Mouse (Mus musculus) brown adipose tissue, adult 24 weeks (tissue): Measurements from ENCODE around the gene Dock1. TPM values are rescaled to one million over a fixed set of nuclear protein-coding genes. Genes with fewer than 3 reads are reported as not detected.

Experiments used
- H3K27ac ChIP-seq: fragments of 200-500 bp; replicated peaks from 2 replicates; pipeline ENCODE4 v1.5.1; 2012; ENCODE audit warnings: low read depth, mild to moderate bottlenecking, low read length
- H3K4me1 ChIP-seq: fragments of 200-500 bp; 2 replicates; pipeline ENCODE4 v1.6.1; 2012; ENCODE audit warnings: low read length, mixed read lengths; ENCODE audit not compliant: control insufficient read depth, insufficient read depth, insufficient read length
- H3K4me3 ChIP-seq: fragments of 200-500 bp; 2 replicates; pipeline ENCODE4 v1.5.1; 2012; ENCODE audit warnings: low read depth, mild to moderate bottlenecking, low read length, moderate library complexity; ENCODE audit not compliant: insufficient read depth
- polyA plus RNA-seq: library from polyadenylated mRNA; stranded (reverse); fragments of >200 nt; gene quantifications from 2 replicates; pipeline ENCODE4 v1.2.4, GENCODE M21; 2012; ENCODE audit not compliant: missing spikeins, insufficient read depth, insufficient read length

Dock1 gene
- polyA plus RNA-seq, 1 experiment: 18.6 TPM

GRCm38 (mm10) chr7:135195631-135196030 lies 525.2 kb downstream of the Dock1 start:
- Histone ChIP-seq H3K4me3 (no peak overlapping the region), H3K27ac (no peak overlapping the region), H3K4me1 (no peaks in the 10 kb centered on the region)

DNA sequence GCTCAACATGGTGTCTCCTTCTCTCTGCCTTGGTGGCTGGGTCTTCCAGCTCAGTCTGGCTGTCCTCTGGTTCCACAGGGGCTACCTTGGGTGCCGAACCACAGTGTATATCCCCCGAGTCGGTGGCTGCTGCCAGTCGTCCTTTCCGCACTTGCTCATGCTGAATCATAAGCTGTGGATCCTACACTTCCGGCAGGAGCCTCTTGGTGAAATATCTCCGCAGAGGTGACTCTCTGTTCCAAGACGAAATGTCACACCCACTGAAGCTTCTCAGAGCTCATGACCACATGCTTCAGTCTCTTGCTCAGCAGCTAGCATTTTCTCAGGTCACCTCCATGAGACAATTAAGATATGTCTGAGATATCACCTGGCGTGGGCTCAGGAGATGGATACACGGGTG lies 526.4 kb downstream of the Dock1 start:
- Histone ChIP-seq H3K4me3 (no peak overlapping the region), H3K4me1 (no peaks in the 10 kb centered on the region; the same call in 1 of the 2 replicates), H3K27ac (no peak overlapping the region)

DNA sequence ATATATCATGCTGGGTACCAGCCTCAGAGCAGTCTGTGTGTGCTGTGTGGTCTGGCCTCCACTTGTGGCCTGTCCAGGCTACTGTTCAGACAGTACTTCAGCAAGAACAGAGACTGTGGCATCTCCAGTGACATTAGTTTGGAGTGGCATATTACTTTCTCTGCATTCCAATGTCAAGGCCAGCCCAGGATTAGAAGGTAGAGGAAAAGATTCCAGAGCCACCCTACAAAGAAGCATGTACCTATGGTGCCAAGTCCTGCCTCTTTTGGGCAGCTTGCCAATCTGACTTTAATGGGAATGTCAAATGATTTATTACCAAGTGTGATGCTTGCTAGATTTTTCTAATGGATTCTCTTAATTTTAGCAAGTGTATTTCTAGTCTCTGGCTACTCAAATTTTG lies 533.5 kb downstream of the Dock1 start:
- Histone ChIP-seq H3K4me1 (no peaks in the 10 kb centered on the region; the same call in 1 of the 2 replicates), H3K27ac (no peak overlapping the region), H3K4me3 (no peak overlapping the region)

- H3K27ac ChIP-seq: no peak overlapping the region
- no peak overlapping the region for H3K4me3 ChIP-seq
- no peaks in the 10 kb centered on the region; the same call in 1 of the 2 replicates for H3K4me1 ChIP-seq
Observed at GRCm38 (mm10) chr7:135205111-135205510, 534.7 kb downstream of the Dock1 start.

- H3K27ac ChIP-seq: no peak overlapping the region
- no peak overlapping the region for H3K4me3 ChIP-seq
- peaks cover 2% of the 10 kb centered on the region; the same call in 1 of the 2 replicates for H3K4me1 ChIP-seq
Observed at GRCm38 (mm10) chr7:135208947-135209567, 538.6 kb downstream of the Dock1 start.

DNA sequence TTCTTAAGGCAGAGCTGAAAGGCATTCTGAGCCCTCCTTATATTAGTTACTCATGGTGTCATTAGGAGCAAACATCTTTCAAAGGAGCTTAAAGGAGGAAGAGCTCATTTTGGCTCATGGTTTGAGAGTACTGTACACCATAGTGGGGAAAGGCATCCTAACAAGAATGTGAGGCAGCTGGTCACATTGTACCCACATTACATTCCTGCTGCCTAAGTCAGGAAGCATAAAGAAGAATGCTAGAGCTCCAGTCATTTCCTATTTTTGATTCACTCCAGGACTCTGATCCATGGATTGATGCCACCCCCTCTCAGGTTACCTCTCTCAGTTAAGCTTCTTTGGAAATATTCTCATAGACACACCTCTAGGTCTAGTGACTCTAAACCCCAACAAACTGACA lies 539.8 kb downstream of the Dock1 start:
- H3K27ac ChIP-seq: no peak overlapping the region
- no peak overlapping the region for H3K4me3 ChIP-seq
- H3K4me1 ChIP-seq: peaks cover 2% of the 10 kb centered on the region; the same call in 1 of the 2 replicates

- Histone ChIP-seq H3K4me1 (peaks cover 2% of the 10 kb centered on the region; the same call in 1 of the 2 replicates), H3K4me3 (no peak overlapping the region), H3K27ac (no peak overlapping the region)
Observed at GRCm38 (mm10) chr7:135210831-135211230, 540.4 kb downstream of the Dock1 start.

GRCm38 (mm10) chr7:135212505-135212904 lies 542.1 kb downstream of the Dock1 start:
- Histone ChIP-seq H3K27ac (no peak overlapping the region), H3K4me3 (no peak overlapping the region), H3K4me1 (peaks cover 2% of the 10 kb centered on the region; the same call in 1 of the 2 replicates)

GRCm38 (mm10) chr7:135221475-135221874 lies 551.0 kb downstream of the Dock1 start:
- Histone ChIP-seq H3K27ac (no peak overlapping the region), H3K4me1 (no peaks in the 10 kb centered on the region)

More at GRCm38 (mm10) chr7:135221475-135221874, 551.0 kb downstream of the Dock1 start:
- no peak overlapping the region for H3K4me3 ChIP-seq
